Mouse (Mus musculus) kidney, embryonic 14.5 days (tissue): ENCODE data around the gene Srcap. TPM values are rescaled to one million over a fixed set of nuclear protein-coding genes. Genes with fewer than 3 reads are reported as not detected.
"Not testable (repeated sequence)": the region's sequence is repeated elsewhere in the genome, so short reads cannot be mapped to it uniquely, and the experiment has no call there.

ENCODE experiments used
- ATAC-seq: fragments of 200-750 bp; cut with Nextera tagmentation; 2 replicates; pipeline ENCODE4 v1.8.0; 2017; ENCODE audit warnings: moderate number of reproducible peaks, mild to moderate bottlenecking, moderate TSS enrichment, moderate library complexity; ENCODE audit not compliant: low FRiP score, low TSS enrichment
- H3K27ac ChIP-seq: fragments of 300-500 bp; sonication (generic); 2 replicates; pipeline ENCODE4 v1.5.1; 2014; ENCODE audit warnings: low read depth, mild to moderate bottlenecking, low read length, moderate library complexity, mixed read lengths
- H3K27me3 ChIP-seq: fragments of 300-500 bp; sonication (generic); 2 replicates; pipeline ENCODE4 v1.6.1; 2014; ENCODE audit warnings: mild to moderate bottlenecking, low read length; ENCODE audit not compliant: control insufficient read depth, insufficient read depth
- H3K36me3 ChIP-seq: fragments of 300-500 bp; sonication (generic); 2 replicates; pipeline ENCODE4 v1.6.1; 2014; ENCODE audit warnings: low read length, mixed read lengths; ENCODE audit not compliant: control insufficient read depth, insufficient read depth
- H3K4me1 ChIP-seq: fragments of 300-500 bp; sonication (generic); 2 replicates; pipeline ENCODE4 v1.6.1; 2014; ENCODE audit warnings: low read length, mixed read lengths; ENCODE audit not compliant: control insufficient read depth, insufficient read depth
- H3K4me2 ChIP-seq: fragments of 300-500 bp; sonication (generic); replicated peaks from 2 replicates; pipeline ENCODE4 v1.6.1; 2014; ENCODE audit warnings: low read depth, mild to moderate bottlenecking, low read length
- H3K4me3 ChIP-seq: fragments of 300-500 bp; sonication (generic); 2 replicates; pipeline ENCODE4 v1.5.1; 2014; ENCODE audit warnings: mild to moderate bottlenecking, low read length
- H3K9ac ChIP-seq: fragments of 300-500 bp; sonication (generic); 2 replicates; pipeline ENCODE4 v1.6.1; 2014; ENCODE audit warnings: low read depth, mild to moderate bottlenecking, low read length, moderate library complexity
- H3K9me3 ChIP-seq: fragments of 300-500 bp; sonication (generic); 2 replicates; pipeline ENCODE4 v1.6.1; 2016; ENCODE audit warnings: low read length; ENCODE audit not compliant: control insufficient read depth
- WGBS: fragments of 180-500 bp; shearing (Covaris S2); extraction: QIAGEN DNeasy Blood & Tissue Kit; methylation state at CpG from one replicate; pipeline ENCODE4 v1.1.7; 2014; 5-methylcytosine and 5-hydroxymethylcytosine counted together
- polyA plus RNA-seq: library from polyadenylated mRNA; unstranded; fragments of >200 nt; fragmentation: Nextera tagmentation; extraction: Ambion mirVana; gene quantifications from 2 replicates; pipeline ENCODE4 v1.2.1, GENCODE M21; 2014

Gene Srcap
- polyA plus RNA-seq: 43.0 and 82.3 TPM in 2 replicates

DNA sequence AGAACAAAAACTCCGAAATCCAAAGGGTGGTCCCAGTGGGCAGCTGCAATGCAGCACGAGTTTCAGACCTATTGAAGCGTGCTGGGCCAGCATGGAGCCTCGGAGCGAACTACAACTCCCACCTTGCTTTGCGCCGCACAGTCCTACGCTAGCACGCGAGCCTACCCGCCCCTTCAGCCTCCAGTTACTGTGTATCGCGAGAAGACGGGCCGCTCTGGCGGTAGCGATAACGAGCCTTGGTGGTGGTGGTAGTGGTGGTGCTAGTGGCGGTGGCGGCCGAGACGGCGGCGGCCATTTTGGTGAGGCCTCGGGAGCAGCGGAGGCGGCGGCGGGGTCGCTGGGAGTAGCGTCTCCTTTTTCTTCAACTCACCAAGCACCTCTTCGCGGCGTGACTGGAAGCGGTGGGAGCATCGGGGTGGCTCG lies at the start of gene Srcap:
TSS of gene Srcap (plus strand) at position 176 of the 423 bp plus-strand sequence.
- Histone ChIP-seq H3K27me3 (no peaks in the 10 kb centered on the region), H3K4me1 (peaks cover 10% of the 10 kb centered on the region), H3K9ac (peak within 1 kb of the TSS; percentile 96), H3K27ac (peak within 1 kb of the TSS; percentile 98), H3K9me3 (no peaks in the 10 kb centered on the region), H3K36me3 (peaks cover 23% of the 10 kb centered on the region), H3K4me3 (peak within 1 kb of the TSS; percentile 92), H3K4me2 (peak within 1 kb of the TSS; percentile 40)
- WGBS: 1% methylated on average over 37 of the region's 37 CpGs
- peak; percentile 97 for ATAC-seq

DNA sequence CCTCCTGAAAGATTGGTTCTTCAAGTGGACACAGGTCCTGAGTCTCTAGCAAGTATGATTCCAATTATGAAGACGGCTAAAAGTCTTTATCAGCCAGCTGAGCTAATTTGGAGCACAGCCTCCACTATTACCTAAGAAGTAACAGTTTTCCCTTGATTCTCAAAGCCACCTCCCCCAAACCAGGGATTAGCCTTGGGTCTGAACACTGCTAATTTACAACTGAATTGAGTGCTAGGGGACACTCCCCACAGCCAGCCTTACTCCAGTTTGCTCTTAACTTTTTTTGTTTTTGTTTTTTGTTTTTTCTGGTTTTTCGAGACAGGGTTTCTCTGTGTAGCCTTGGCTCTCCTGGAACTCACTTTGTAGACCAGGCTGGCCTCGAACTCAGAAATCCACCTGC lies 46.6 kb upstream of the Srcap start:
- ATAC-seq: no peak
- Histone ChIP-seq H3K36me3 (peaks cover 26% of the 10 kb centered on the region), H3K4me3 (no peak overlapping the region), H3K9me3 (no peaks in the 10 kb centered on the region), H3K9ac (no peak overlapping the region), H3K27ac (no peak overlapping the region), H3K4me1 (no peaks in the 10 kb centered on the region), H3K4me2 (no peak overlapping the region), H3K27me3 (no peaks in the 10 kb centered on the region)
- WGBS: 91% methylated on average over 3 of the region's 3 CpGs

DNA sequence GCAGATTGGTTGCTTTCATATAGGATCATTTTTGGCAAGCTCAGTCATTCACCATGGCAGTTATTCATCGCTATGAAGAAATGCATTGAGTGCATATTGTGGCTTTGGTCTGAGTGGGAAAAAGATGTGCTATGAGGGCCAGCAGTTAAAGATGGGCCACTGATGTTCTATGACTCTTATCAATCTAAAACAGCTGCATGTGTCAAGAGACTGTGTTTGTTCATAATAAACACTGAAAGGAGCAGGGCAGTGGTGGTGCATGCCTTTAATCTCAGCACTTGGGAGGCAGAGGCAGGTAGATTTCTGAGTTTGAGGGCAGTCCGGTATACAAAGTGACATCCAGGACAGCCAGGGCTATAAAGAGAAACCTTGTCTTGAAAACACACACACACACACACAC lies 46.1 kb upstream of the Srcap start:
- H3K9me3 ChIP-seq, H3K4me1 ChIP-seq, H3K9ac ChIP-seq, H3K27me3 ChIP-seq, H3K4me2 ChIP-seq, H3K4me3 ChIP-seq, H3K27ac ChIP-seq, ATAC-seq: not testable (repeated sequence)
- WGBS: 94% methylated on average over 2 of the region's 2 CpGs
- H3K36me3 ChIP-seq: peaks cover 21% of the 10 kb centered on the region; the same call in 1 of the 2 replicates

DNA sequence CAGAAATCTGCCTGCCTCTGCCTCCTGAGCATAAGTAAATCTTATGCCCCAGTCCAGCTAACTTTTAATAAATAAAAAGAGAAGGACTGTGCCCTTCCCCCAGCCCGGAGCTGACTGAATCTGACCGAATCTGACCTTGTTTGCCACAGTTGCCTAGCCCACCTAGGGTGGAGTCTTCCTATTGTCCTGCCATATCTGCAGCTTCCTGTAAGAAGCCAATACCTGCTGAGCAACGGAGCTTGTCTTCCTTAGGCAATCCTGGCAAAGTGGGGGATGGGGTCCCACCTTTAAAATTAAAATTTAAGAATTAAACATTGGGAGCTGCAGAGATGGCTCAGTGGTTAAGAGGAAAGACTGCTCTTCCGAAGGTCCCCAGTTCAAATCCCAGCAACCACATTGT lies 45.2 kb upstream of the Srcap start:
- no peak for ATAC-seq
- no peaks in the 10 kb centered on the region for H3K4me1 ChIP-seq
- WGBS: 95% methylated on average over 4 of the region's 4 CpGs
- H3K9ac ChIP-seq: no peak overlapping the region
- H3K27ac ChIP-seq: no peak overlapping the region
- no peaks in the 10 kb centered on the region for H3K9me3 ChIP-seq
- H3K4me2 ChIP-seq: no peak overlapping the region
- H3K4me3 ChIP-seq: no peak overlapping the region
- no peaks in the 10 kb centered on the region for H3K27me3 ChIP-seq
- H3K36me3 ChIP-seq: peaks cover 17% of the 10 kb centered on the region; the same call in 1 of the 2 replicates

DNA sequence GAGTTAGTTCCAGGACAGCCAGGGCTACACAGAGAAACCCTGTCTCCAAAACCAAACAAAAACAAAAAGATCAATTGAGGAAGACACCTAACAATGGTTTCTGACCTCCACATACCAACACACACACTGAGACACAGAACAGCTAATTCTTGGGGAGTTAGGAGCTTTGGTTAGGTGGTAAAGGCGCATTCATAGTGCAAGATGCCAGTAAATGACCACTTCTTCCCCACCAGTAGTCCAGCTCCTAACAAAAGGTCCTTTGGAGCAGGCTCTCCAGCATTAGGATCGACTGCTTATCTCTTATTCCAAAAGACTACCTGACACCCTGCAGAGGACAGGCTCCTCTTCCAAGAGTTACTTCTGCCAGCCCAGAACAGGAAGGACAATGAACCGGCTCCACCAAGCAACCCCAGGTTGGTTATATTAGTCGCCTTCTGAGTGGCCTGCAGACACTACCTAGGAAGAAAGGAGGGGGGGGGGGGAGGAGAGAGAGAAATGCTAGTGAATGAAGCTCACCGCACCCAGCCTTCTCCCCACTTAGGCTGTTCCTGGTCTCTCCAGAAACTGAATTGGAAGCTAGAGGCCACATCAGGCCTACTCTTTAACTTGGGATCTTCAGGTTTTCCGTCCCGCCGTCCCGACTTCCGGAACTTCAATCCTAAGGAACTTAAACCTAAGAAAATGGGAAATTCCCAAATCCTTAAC lies 41.6 kb upstream of the Srcap start:
- H3K9ac ChIP-seq: peak overlapping the region; percentile 91
- peak overlapping the region; percentile 99 for H3K27ac ChIP-seq
- H3K36me3 ChIP-seq: peaks cover 29% of the 10 kb centered on the region
- ATAC-seq: no peak
- H3K27me3 ChIP-seq: no peaks in the 10 kb centered on the region
- peak overlapping the region; percentile 83 for H3K4me2 ChIP-seq
- peak overlapping the region; percentile 90 for H3K4me3 ChIP-seq
- peaks cover 10% of the 10 kb centered on the region for H3K4me1 ChIP-seq
- H3K9me3 ChIP-seq: no peaks in the 10 kb centered on the region
- WGBS: 9% methylated on average over 10 of the region's 10 CpGs

DNA sequence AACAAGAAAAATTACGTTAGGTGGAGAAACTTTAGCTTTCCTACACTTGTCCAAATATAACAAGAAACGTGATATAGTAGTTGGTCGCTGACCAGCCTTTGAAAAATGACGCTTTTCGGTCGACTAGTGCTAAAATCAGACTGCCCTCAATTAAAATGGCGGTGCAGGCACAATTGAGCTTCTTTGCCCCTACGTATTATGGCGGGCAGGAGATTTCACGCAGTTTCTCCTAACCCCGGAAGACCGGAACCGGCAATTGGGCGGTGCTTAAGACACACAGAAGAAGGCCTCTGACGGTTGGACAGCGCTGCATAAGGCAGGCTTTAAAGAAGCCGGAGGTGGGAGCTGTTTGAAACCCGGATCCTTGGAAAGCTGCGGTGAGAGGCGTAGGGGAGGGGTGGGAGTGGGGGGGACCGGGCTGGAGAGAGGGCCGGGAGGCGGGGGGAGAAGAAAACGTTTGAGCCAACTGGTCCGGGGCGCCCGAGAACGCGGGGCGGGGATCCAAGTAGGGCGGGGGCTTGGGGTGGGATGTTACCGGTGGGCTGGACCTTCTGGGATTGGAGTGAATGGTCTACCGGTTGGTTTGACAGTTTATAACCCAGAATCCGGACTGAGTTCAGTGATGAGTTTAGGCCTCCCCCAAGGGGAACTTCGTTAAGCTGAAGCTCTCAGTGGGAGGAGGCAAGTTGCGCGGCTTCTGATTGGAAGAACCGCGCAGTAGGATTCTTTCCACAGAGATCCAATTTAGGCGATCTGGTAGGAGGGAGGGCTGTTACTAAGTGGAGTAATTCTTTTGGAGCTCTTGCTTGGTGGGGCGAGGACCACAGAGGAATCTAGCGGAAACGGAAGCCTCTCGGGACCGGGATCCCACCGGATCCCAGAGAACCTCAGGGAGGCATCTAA lies 40.8 kb upstream of the Srcap start:
- Histone ChIP-seq H3K27me3 (no peaks in the 10 kb centered on the region), H3K4me1 (peaks cover 10% of the 10 kb centered on the region), H3K9me3 (no peaks in the 10 kb centered on the region), H3K9ac (peak overlapping the region; percentile 91), H3K36me3 (peaks cover 36% of the 10 kb centered on the region), H3K27ac (peak overlapping the region; percentile 99), H3K4me2 (peak overlapping the region; percentile 83), H3K4me3 (peak overlapping the region; percentile 90)
- WGBS: 1% methylated on average over 46 of the region's 46 CpGs
- peak; percentile 94 for ATAC-seq

DNA sequence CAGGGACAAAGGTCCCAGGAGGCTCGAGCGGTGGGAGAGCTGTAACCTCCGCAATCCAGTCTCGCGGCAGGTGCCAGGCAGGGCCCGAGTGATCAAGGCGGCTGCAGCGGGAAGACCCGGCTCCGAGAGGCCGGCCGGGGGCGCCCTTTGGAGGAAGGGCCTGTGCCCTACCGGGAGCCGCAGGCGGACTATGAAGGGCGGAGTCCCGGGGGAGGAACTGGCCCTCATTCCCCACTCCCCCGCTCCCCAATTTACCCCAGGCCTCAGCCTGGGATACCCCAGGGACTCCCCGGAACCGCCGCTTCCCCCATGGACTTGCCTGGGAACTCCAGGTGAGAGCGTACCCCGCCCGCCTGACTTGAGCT lies 40.2 kb upstream of the Srcap start:
- peak; percentile 50 for ATAC-seq
- WGBS: 1% methylated on average over 21 of the region's 25 CpGs
- H3K4me2 ChIP-seq: peak overlapping the region; percentile 83
- H3K27me3 ChIP-seq: no peaks in the 10 kb centered on the region
- no peaks in the 10 kb centered on the region for H3K9me3 ChIP-seq
- peak overlapping the region; percentile 99 for H3K27ac ChIP-seq
- peaks cover 10% of the 10 kb centered on the region for H3K4me1 ChIP-seq
- H3K36me3 ChIP-seq: peaks cover 41% of the 10 kb centered on the region
- peak overlapping the region; percentile 90 for H3K4me3 ChIP-seq
- H3K9ac ChIP-seq: peak overlapping the region; percentile 91

DNA sequence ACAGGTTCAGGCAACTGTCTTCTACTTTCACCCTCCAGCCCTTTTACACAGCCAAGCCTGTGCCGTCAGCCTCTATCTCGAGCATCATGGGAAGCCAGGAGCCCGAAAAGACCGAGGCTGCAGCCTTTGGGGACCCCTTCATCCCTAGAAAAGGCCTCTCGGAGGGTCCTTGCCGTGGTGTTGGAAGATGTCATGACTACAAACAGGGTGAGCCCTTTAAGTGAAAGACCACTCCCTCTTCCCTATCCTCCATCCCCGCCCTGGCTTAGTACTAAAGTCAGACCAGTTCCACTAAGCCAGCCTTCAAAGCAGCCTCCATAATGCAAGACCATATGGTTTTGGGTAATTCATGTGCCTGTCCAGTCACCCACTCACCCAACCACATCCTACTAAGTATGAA lies 39.7 kb upstream of the Srcap start:
- under 1% methylated on average over 7 of the region's 7 CpGs for WGBS
- no peaks in the 10 kb centered on the region for H3K9me3 ChIP-seq
- H3K4me3 ChIP-seq: peak overlapping the region; percentile 90
- H3K27me3 ChIP-seq: no peaks in the 10 kb centered on the region
- peak overlapping the region; percentile 99 for H3K27ac ChIP-seq
- 0 out of 2 replicates have a peak, but pooled peaks have one; percentile 3 for ATAC-seq
- peak overlapping the region; percentile 83 for H3K4me2 ChIP-seq
- H3K9ac ChIP-seq: peak overlapping the region; percentile 91
- peaks cover 40% of the 10 kb centered on the region for H3K36me3 ChIP-seq
- peaks cover 11% of the 10 kb centered on the region for H3K4me1 ChIP-seq

DNA sequence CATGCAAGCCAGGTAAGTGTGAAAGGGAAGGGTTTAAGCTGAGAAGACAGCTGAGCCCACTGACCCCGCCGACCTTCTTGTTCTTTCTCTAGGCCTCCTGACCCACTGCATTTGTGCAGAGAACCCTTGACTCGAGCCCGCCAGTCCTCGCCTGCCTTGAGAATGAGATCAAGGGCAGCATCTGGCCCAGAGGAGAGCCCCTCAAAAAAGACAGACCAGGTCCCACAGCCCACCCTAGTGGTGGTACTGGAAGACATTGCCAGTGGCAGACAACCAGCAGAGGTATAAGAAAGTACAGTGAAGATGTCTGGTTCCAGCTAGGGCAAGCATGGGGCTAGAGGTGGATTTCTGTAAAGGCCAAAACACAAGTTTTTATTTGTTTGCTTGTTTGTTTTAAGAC lies 38.1 kb upstream of the Srcap start:
- Histone ChIP-seq H3K27ac (no peak overlapping the region), H3K36me3 (peaks cover 31% of the 10 kb centered on the region), H3K27me3 (no peaks in the 10 kb centered on the region), H3K4me3 (no peak overlapping the region), H3K9me3 (no peaks in the 10 kb centered on the region), H3K4me2 (no peak overlapping the region), H3K4me1 (peaks cover 13% of the 10 kb centered on the region), H3K9ac (no peak overlapping the region)
- 91% methylated on average over 5 of the region's 5 CpGs for WGBS
- no peak for ATAC-seq
